Mouse (Mus musculus) heart, adult 9 months (tissue): ENCODE results near the gene Ldhb.
"Not testable (repeated sequence)": the region's sequence is repeated elsewhere in the genome, so short reads cannot be mapped to it uniquely, and the experiment has no call there.

ENCODE experiments used
- DNase-seq, 2 experiments: peaks; one replicate each; pipeline ENCODE4 v3.0.0; 2022; ENCODE audit warnings: low spot score in 2 of 2

Gene Ldhb

GRCm38 (mm10) chr6:142514912-142515311, 7.2 kb upstream of the Ldhb start:
- no peak for DNase-seq

- DNase-seq: no peak
Measured at GRCm38 (mm10) chr6:142512902-142513301, 5.1 kb upstream of the Ldhb start.

GRCm38 (mm10) chr6:142511516-142512135, 3.9 kb upstream of the Ldhb start:
- DNase-seq: no peak

- DNase-seq: no peak
Measured at GRCm38 (mm10) chr6:142508663-142509062, 906 bp upstream of the Ldhb start.

GRCm38 (mm10) chr6:142507033-142507784, 548 bp downstream of the Ldhb start:
- DNase-seq: no peak

GRCm38 (mm10) chr6:142506338-142507032, 1.3 kb downstream of the Ldhb start:
- no peak for DNase-seq

- no peak for DNase-seq
Measured at GRCm38 (mm10) chr6:142503601-142504000, 4.2 kb downstream of the Ldhb start.

- no peak for DNase-seq
Measured at GRCm38 (mm10) chr6:142502519-142503125, 5.1 kb downstream of the Ldhb start.

GRCm38 (mm10) chr6:142490114-142490513, 17.6 kb downstream of the Ldhb start:
- DNase-seq: not testable (repeated sequence)

GRCm38 (mm10) chr6:142487638-142488037, 20.1 kb downstream of the Ldhb start:
- no peak for DNase-seq

- peak; percentile 24 to 26 for DNase-seq
Measured at GRCm38 (mm10) chr6:142485478-142486123, 22.2 kb downstream of the Ldhb start.

- DNase-seq: no peak
Measured at GRCm38 (mm10) chr6:142477239-142477638, 30.5 kb downstream of the Ldhb start.

- DNase-seq: no peak
Measured at GRCm38 (mm10) chr6:142472801-142473203, 35.0 kb downstream of the Ldhb start, which contains the start of gene Gys2. Gys2 (minus strand) TSS chr6:142473109.

- no peak for DNase-seq
Measured at GRCm38 (mm10) chr6:142471141-142471540, 36.6 kb downstream of the Ldhb start.

- DNase-seq: no peak
Measured at GRCm38 (mm10) chr6:142469602-142470001, 38.2 kb downstream of the Ldhb start.

- DNase-seq: no peak
Measured at GRCm38 (mm10) chr6:142462194-142462593, 45.6 kb downstream of the Ldhb start.

- DNase-seq: no peak
Measured at GRCm38 (mm10) chr6:142459017-142459678, 48.6 kb downstream of the Ldhb start.

GRCm38 (mm10) chr6:142458010-142458409, 49.7 kb downstream of the Ldhb start:
- DNase-seq: no peak

- DNase-seq: no peak
Measured at GRCm38 (mm10) chr6:142455314-142455996, 52.3 kb downstream of the Ldhb start.

GRCm38 (mm10) chr6:142453311-142453710, 54.4 kb downstream of the Ldhb start:
- DNase-seq: no peak

- peak; percentile 6 to 8 for DNase-seq
Measured at GRCm38 (mm10) chr6:142451381-142451780, 56.4 kb downstream of the Ldhb start.
